Mouse (Mus musculus) kidney, adult 10 weeks (tissue): Measurements from ENCODE around the gene Grip2. TPM values are rescaled to one million over a fixed set of nuclear protein-coding genes. Genes with fewer than 3 reads are reported as not detected.

ENCODE experiments used
- polyA plus RNA-seq: library from polyadenylated mRNA; stranded (reverse); fragments of 350-450 nt; fragmentation: Illumina TruSeq; extraction: RNeasy Lipid Tissue Mini Kit (QIAGEN cat#74804); gene quantifications from one replicate; pipeline ENCODE4 v1.2.3, GENCODE M21; 2014; ENCODE audit warnings: low read depth, low replicate concordance

Grip2 gene
- 0.24 TPM for polyA plus RNA-seq

GRCm38 (mm10) chr6:91827016-91827570 lies at the start of gene Grip2:
Gene Grip2 (minus strand): TSS chr6:91827250.

Other genes with a start within 250 kb of the Grip2 start
- gene Slc6a6, start 143.2 kb downstream of the Grip2 start, polyA plus RNA-seq, result 118 TPM
- 49.9 TPM for gene Ccdc174, start 50.8 kb upstream of the Grip2 start, polyA plus RNA-seq
- gene 4930590J08Rik, start 75.6 kb upstream of the Grip2 start, polyA plus RNA-seq, result 0.36 TPM
- gene Fgd5, start 151.6 kb upstream of the Grip2 start, polyA plus RNA-seq, result 9.7 TPM